In the genomic region with DNA sequence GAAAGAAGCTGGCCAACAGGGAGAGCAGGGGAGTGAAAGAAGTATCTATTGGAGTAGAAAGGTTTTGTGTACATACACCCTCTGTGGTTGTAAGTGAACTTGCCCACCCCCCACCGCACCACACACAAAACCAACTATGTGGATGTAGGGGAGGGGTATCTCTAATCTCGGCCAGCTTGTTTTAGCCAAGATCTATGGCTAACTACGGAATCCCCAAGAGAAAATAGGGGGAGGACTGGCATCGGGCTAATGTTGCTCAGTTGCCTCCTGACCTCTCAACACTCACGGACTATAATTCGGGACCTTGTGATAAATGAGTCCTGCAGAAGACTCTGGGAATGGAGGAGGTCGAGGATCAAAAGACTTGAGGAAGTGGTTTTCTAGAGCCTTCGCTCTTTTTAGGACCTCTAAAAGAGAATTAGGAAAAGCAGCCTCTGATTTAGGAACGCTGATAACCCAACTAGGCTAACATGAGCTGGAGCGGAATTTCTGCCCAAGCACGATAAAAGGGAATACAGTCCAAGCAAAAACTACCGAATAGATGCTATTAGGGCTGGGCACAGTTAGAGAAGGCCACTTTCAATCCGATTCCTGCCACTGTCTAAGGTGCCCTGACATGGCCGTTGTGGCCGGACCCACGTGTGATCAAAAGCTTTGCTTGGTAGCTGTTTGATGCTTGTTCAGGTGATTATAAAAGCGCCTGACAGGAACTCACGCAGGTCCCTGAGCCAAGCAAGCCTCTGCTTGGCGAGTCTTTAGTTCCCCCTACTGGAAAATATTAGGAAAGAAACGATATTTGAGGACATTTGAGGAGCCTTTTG, we compare ENCODE assay signal across 9 mouse cellular contexts. TPM values are rescaled to one million over a fixed set of nuclear protein-coding genes. Genes with fewer than 3 reads are reported as not detected.
DNase-seq lines count a peak whose midpoint lies in the region; ATAC-seq lines count a peak whose summit lies in the region.
"Had no signal": no experiment of that assay in that cellular context is flagged by ENCODE, and none has a peak within 500 bp of the region (broad histone marks: within the 10 kb centered on the region; RNA-seq: fewer than 3 reads in every experiment).

No protein-coding gene starts in this region.

- ATAC-seq in megakaryocyte progenitor cell, adult 5-6 weeks (replicated peaks; ENCODE audit: poor library complexity): peak; percentile 52

- DNase-seq in Muller cell, postnatal 12 days (ENCODE audit: inconsistent ontology term): peak; percentile 80
- peak; percentile 72 to 80 for DNase-seq in cerebellum, postnatal 14 days
- peak; percentile 33 to 49 for DNase-seq in frontal cortex, postnatal 14 days (ENCODE audit: low spot score in 2 of 2)
- peak; percentile 70 for DNase-seq in hindlimb bud, embryonic 11.5 days (ENCODE audit: extremely low spot score, low read depth, low spot score)
- peak; percentile 35 to 51 for DNase-seq in left cerebral cortex, adult 18-20 months (ENCODE audit: low spot score in 2 of 2)
- DNase-seq in right cerebral cortex, postnatal 25 days: peak; percentile 66
- DNase-seq in thymus, adult 18-20 months: no peak

RNA-seq across cellular contexts. Expression of a gene that starts 1.1 kb away (rescaled TPM):
- total RNA-seq in left cerebral cortex, adult 18-20 months (2021): 100 to 1,000 TPM; 130 to 136 TPM
- not detected in 2 replicates for total RNA-seq in megakaryocyte progenitor cell, adult 5-6 weeks (2015)
- total RNA-seq in megakaryocyte progenitor cell, adult 5-6 weeks (2017): not detected in 2 replicates
- total RNA-seq: neutrophil, adult 5-6 weeks had no signal

Comparison
In these comparisons a context has a peak if more than half of its experiments do, and no peak if none do; other contexts are left out.
1. DNase-seq: peak in Muller cell, postnatal 12 days (single experiment), cerebellum, postnatal 14 days (2 of 2), frontal cortex, postnatal 14 days (2 of 2), hindlimb bud, embryonic 11.5 days (single experiment), left cerebral cortex, adult 18-20 months (2 of 2) and right cerebral cortex, postnatal 25 days (single experiment); none in thymus, adult 18-20 months (0 of 2).
2. RNA of a gene that starts 1.1 kb away (total RNA-seq): 130 to 136 TPM in left cerebral cortex, adult 18-20 months; not detected in megakaryocyte progenitor cell, adult 5-6 weeks; every median in the first group is over 100 times any median in the second.